Mouse (Mus musculus): Measurements from ENCODE around the gene Ercc6l2. TPM values are rescaled to one million over a fixed set of nuclear protein-coding genes. Genes with fewer than 3 reads are reported as not detected.

The Ercc6l2 gene
- polyA plus RNA-seq, 1 experiment from 2014 or later, result 16.9 TPM

DNA sequence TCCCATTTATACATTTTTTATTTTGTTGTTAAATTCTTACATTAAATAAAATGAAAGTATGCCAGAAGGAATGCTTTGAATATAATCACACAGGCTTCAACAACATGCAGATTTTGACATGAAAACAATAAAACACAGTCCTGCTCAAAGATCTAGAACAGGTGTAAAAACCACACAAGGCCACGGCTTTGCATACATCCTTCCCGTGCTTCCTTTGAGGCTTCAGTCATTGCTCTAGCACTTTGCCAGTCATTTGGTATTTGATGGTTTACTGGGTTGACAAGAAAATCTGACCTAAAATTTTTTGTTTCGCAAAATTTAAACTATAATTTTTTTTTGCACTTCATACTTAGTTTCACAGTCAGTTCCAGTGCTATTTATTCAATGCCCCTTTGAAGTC, 7.1 kb upstream of the Ercc6l2 start:
- H3K27me3 ChIP-seq, result no peaks in the 10 kb centered on the region
- no peaks in the 10 kb centered on the region for H3K9me3 ChIP-seq (replicated peaks)
- H3K36me3 ChIP-seq (ENCODE audit: poor library complexity, severe bottlenecking), result no peaks in the 10 kb centered on the region
- no peak overlapping the region for H3K27ac ChIP-seq
- no peak overlapping the region for H3K9ac ChIP-seq
- no peak for ATAC-seq
- no peak overlapping the region for H3K4me3 ChIP-seq
- H3K4me2 ChIP-seq, result no peak overlapping the region
- 91% methylated on average over 3 of the region's 3 CpGs for WGBS
- no peaks in the 10 kb centered on the region for H3K4me1 ChIP-seq

DNA sequence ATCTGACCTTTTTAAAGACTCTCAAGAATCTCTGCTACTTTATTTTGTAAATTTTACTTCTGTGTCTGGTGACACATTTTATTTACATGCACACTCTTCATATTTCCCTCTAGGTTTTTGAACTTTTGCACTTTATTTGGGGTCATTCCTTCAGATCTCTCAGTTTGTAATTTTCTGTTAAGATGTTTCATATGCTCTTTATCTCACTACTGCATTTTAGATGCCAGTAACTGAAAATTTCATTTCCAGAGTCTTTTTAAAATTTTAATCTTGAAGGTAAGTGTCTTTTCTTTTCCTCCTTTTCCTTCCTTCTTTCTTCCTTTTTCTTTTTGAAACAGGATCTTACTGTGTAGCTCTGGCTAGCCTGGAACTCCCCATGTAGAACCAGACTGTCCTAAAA, 3.6 kb upstream of the Ercc6l2 start:
- Histone ChIP-seq H3K4me1 (peaks cover 17% of the 10 kb centered on the region), H3K4me3 (no peak overlapping the region), H3K9me3 (replicated peaks) (no peaks in the 10 kb centered on the region), H3K27ac (no peak overlapping the region), H3K4me2 (no peak overlapping the region), H3K9ac (no peak overlapping the region), H3K27me3 (no peaks in the 10 kb centered on the region), H3K36me3 (ENCODE audit: poor library complexity, severe bottlenecking) (no peaks in the 10 kb centered on the region)
- ATAC-seq, result no peak

DNA sequence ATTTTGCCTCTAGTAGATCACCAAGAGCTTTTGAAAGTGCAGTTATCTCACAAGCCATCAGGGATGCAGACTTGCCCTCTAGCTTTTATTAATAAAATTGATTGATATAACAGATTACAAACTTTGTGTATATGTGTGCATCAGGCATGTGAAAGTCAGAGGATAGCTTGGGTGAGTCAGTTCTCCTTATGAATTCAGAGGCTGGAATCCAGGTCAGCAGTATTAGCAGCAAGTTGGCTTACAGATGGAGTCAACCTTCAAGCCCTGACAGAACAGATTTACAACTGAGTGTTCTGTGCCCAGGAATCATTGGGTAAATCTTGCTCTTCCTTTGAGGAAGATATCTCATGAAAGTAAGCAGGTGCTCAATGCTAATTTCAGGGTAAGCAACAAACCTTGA, 891 bp downstream of the Ercc6l2 start:
- Histone ChIP-seq H3K4me3 (peak overlapping the region; percentile 65), H3K4me2 (peak overlapping the region; percentile 73), H3K9me3 (replicated peaks) (no peaks in the 10 kb centered on the region), H3K36me3 (ENCODE audit: poor library complexity, severe bottlenecking) (no peaks in the 10 kb centered on the region), H3K27me3 (no peaks in the 10 kb centered on the region), H3K9ac (peak overlapping the region; percentile 89), H3K4me1 (peaks cover 17% of the 10 kb centered on the region), H3K27ac (no peak overlapping the region)
- no peak for ATAC-seq

DNA sequence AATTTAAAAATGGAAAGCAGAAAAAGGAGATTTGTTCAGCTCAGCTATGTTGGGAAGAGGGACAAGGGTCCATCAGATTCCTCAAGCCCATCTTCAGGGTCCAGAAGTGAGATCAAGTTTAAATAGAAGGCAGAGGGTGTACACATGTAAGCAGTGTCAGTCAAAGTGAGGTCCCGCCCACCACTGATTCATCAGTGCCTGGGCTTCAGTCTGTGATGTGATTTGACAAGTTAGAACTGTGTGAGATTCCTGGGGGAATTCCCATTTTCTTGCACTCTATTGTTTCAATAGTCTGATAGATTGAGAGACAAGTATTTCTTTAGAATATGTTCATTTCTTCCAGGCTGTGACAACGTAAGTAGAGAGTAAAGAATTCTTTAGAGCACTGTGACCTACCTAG, 30.7 kb downstream of the Ercc6l2 start:
- no peaks in the 10 kb centered on the region for H3K27me3 ChIP-seq
- H3K9me3 ChIP-seq (replicated peaks), result no peaks in the 10 kb centered on the region
- H3K4me2 ChIP-seq, result no peak overlapping the region
- H3K36me3 ChIP-seq (ENCODE audit: poor library complexity, severe bottlenecking), result peaks cover 24% of the 10 kb centered on the region
- H3K4me1 ChIP-seq, result no peaks in the 10 kb centered on the region
- H3K4me3 ChIP-seq, result no peak overlapping the region
- WGBS, result 88% methylated on average over 2 of the region's 2 CpGs
- H3K9ac ChIP-seq, result no peak overlapping the region
- H3K27ac ChIP-seq, result no peak overlapping the region
- no peak for ATAC-seq

DNA sequence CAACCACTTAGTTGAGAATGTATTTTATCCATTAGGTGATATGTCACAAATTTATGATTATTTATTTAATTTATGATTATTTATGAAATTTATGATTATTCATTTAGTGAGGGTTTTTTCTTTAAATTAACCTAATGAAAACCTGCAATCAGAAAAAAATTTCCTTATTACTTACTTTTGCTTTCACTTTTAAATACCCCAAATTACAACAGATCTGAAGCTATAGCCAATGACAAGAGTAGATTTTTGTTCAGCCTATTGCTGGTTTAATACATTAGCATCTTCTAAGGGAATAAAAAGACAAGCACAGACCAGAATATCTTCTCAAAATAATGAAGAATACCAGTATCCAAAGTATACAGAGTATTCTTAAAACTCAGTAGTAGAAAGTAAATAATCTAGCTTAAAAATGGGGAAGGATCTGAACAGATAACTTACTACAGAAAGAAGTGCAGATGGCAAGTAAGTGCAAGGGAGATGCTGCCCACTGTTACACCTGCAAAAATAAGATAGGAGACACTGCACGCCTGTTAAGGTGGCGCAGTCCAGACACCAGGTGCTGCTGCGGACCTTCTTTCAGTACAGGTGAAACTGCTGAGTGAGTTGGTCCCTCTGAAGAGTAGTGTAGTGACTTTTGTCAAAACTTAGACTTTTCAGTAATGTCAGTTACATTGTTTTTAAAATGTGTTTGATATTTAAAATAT, 35.4 kb downstream of the Ercc6l2 start:
- Histone ChIP-seq H3K27ac (no peak overlapping the region), H3K4me2 (no peak overlapping the region), H3K36me3 (ENCODE audit: poor library complexity, severe bottlenecking) (peaks cover 17% of the 10 kb centered on the region), H3K4me3 (no peak overlapping the region), H3K9me3 (replicated peaks) (no peaks in the 10 kb centered on the region), H3K9ac (no peak overlapping the region), H3K4me1 (no peaks in the 10 kb centered on the region), H3K27me3 (no peaks in the 10 kb centered on the region)
- no peak for ATAC-seq
- WGBS, result 94% methylated on average over 3 of the region's 3 CpGs

DNA sequence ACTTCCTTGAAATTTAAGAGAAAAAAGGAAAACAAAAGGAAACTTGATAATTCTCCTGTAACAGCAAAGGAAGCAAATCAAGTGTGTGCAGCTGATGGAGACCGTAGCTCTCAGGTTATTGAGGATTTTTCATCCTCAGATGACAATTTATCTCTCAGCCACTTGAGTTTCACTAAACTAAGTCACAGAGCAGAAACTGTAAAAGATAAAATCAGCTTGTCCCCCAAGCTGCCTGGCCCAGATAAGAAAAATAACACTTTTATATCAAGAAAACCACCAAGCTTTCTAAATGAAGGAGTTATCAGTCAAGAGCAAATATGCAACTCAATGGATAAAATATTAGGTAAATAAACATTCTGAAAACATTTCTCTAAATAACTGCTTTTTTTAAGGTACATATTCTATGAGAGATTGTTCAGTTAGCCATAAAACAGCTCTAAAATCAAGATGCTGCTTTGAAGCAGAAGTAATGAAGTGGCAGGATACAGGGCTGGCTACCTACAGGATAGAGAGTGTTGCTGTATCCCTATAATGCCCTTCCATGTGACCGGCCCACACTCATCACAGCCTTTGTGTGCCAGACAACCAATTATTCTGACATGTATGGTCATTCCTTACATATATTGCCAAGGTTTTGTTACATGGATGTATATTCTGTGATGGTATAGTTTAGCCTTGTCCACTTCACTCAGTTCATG, 57.7 kb downstream of the Ercc6l2 start:
- 91% methylated on average over 2 of the region's 2 CpGs for WGBS
- H3K4me3 ChIP-seq, result no peak overlapping the region
- H3K9me3 ChIP-seq (replicated peaks), result no peaks in the 10 kb centered on the region
- H3K27me3 ChIP-seq, result no peaks in the 10 kb centered on the region
- no peak overlapping the region for H3K27ac ChIP-seq
- H3K9ac ChIP-seq, result no peak overlapping the region
- no peak overlapping the region for H3K4me2 ChIP-seq
- H3K36me3 ChIP-seq (ENCODE audit: poor library complexity, severe bottlenecking), result peaks cover 13% of the 10 kb centered on the region
- ATAC-seq, result no peak
- H3K4me1 ChIP-seq, result no peaks in the 10 kb centered on the region

DNA sequence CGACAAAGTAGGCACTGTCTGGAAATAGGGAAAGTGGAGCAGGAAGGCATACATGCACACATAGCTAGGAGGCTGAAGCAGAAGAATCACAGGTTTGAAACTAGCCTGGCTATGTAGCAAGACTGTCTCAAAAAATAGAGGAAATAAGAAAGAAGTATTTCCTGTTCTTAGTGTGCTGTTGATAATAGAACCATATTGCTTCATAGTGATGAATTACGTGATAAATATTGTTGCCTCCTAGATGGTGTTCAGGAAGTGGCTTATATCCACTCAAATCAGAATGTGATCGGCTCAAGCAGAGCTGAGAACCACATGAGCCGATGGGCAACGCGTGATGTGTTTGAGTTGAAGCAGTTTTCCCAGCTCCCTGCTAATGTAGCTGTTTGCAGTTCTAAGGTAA, 62.1 kb downstream of the Ercc6l2 start:
- no peak for ATAC-seq
- no peak overlapping the region for H3K4me2 ChIP-seq
- no peak overlapping the region for H3K4me3 ChIP-seq
- no peak overlapping the region for H3K9ac ChIP-seq
- no peaks in the 10 kb centered on the region for H3K9me3 ChIP-seq (replicated peaks)
- no peak overlapping the region for H3K27ac ChIP-seq
- WGBS, result 91% methylated on average over 6 of the region's 6 CpGs
- no peaks in the 10 kb centered on the region for H3K27me3 ChIP-seq
- peaks cover 2% of the 10 kb centered on the region for H3K36me3 ChIP-seq (ENCODE audit: poor library complexity, severe bottlenecking)
- peaks cover 13% of the 10 kb centered on the region for H3K4me1 ChIP-seq

DNA sequence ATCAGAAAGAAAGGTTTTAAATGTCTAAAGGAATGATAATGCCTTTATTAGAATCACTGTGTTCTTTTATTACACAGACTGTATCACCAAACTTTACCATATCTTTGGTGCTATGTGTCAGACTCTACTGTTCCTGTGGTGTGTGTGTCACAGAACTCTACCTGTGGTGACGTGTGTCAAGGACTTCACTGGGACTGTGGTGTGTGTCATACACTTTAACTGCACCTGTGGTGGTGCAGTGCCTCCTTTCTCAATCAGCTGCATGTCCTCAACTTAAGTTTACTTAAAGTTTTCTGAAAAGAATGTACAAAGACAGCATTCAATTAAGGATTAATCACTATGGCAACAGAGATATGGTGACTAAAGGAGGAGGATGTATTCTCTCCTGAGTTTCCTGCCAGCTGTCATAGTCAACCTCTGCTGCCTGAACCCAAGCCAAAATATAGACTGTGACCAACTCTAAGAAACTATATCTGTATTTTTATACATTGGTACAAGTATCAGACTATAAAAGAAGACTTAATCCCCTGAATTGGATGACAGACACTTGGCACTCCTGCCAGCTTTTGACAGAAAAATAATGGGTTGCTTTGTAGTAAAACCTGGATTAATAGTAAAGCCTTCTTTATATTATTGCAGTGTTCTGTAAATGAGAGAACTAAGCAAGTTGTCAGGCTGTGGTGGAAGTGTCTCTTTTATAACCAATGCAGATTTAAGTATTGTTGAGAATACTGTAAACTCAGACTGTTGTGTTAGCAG, 64.2 kb downstream of the Ercc6l2 start:
- H3K4me3 ChIP-seq, result no peak overlapping the region

DNA sequence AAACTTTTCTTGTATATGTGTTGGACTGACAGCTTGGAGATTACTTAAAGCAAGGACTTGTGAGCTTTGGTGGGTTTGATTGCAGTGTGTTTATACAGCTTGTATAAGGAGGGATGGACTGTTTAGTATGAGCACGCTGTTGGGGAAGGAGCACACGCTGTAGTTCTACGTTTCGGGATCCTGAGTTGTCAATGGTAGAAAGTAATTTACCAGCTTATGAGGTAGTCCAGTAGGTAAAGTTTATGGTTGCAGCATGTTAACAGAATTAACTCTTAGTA, 64.8 kb downstream of the Ercc6l2 start:
- H3K36me3 ChIP-seq (ENCODE audit: poor library complexity, severe bottlenecking), result no peaks in the 10 kb centered on the region
- H3K4me2 ChIP-seq, result no peak overlapping the region
- H3K4me1 ChIP-seq, result peaks cover 13% of the 10 kb centered on the region
- H3K4me3 ChIP-seq, result no peak overlapping the region
- no peaks in the 10 kb centered on the region for H3K27me3 ChIP-seq
- no peaks in the 10 kb centered on the region for H3K9me3 ChIP-seq (replicated peaks)
- ATAC-seq, result peak; percentile 59; the same call in 1 of the 2 replicates
- no peak overlapping the region for H3K27ac ChIP-seq
- H3K9ac ChIP-seq, result no peak overlapping the region
- 32% methylated on average over 4 of the region's 4 CpGs for WGBS

More for the DNA sequence above, 64.2 kb downstream of the Ercc6l2 start:
- Histone ChIP-seq H3K9ac (no peak overlapping the region), H3K27me3 (no peaks in the 10 kb centered on the region), H3K27ac (no peak overlapping the region), H3K4me1 (peaks cover 13% of the 10 kb centered on the region), H3K36me3 (ENCODE audit: poor library complexity, severe bottlenecking) (no peaks in the 10 kb centered on the region), H3K9me3 (replicated peaks) (no peaks in the 10 kb centered on the region), H3K4me2 (no peak overlapping the region)
- WGBS, result 16% methylated on average over 1 of the region's 1 CpGs
- ATAC-seq, result peak; percentile 58; the same call in 1 of the 2 replicates

DNA sequence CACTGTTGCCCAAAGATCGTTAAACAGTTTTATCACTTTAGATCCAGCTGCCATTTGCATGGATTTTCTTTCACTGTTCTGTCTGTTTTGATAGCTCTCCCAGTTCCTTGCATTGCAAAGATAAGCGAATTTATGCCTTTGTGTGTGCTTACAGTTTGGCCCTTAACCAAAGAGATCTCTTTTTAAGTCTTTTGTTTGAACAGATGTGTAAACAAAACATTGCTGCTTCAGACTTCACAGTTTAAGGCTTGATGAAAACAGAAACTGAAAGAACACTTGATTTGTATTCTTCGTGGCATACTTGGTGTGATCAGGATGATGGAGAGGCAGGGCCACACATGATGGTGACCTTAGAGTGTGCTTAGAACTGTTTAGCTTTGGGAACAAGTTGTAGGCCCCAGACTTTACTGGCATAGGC, 70.5 kb downstream of the Ercc6l2 start:
- Histone ChIP-seq H3K36me3 (ENCODE audit: poor library complexity, severe bottlenecking) (peaks cover 7% of the 10 kb centered on the region), H3K9ac (no peak overlapping the region), H3K27ac (no peak overlapping the region), H3K4me2 (no peak overlapping the region), H3K27me3 (no peaks in the 10 kb centered on the region), H3K9me3 (replicated peaks) (no peaks in the 10 kb centered on the region), H3K4me1 (no peaks in the 10 kb centered on the region; the same call in 1 of the 2 replicates), H3K4me3 (no peak overlapping the region)
- WGBS, result 63% methylated on average over 3 of the region's 3 CpGs
- no peak for ATAC-seq

DNA sequence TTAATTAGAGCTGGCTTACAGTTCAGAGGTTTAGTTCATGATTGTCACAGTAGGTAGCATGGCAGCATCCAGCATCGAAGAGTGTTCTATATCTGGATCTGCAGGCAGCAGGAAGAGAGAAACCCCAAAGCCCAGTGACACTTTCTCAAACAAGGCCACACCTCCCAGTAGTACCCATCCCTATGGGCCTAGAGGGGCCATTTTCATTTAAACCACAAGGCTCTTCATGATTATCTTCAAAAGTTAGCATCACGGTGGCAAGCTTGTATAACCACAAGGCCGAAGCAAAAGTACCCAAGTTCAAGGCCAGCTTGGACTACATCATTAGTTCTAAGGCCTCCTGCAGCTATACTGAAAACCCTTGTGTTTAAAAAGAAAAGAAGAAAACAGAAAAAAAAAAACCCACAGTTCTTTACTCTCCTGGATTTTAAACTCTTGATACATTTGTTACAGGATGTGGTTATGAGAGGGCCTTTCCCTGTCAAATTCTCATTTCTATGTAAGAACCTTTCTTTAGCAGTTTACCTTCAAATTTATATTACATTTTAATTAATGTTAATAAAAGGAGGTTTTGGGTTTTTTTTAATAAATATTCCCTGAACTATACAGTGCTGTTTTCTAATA, 71.5 kb downstream of the Ercc6l2 start:
- Histone ChIP-seq H3K9me3 (replicated peaks) (no peaks in the 10 kb centered on the region), H3K4me1 (no peaks in the 10 kb centered on the region; the same call in 1 of the 2 replicates), H3K4me2 (no peak overlapping the region), H3K9ac (no peak overlapping the region), H3K27me3 (no peaks in the 10 kb centered on the region), H3K27ac (no peak overlapping the region), H3K36me3 (ENCODE audit: poor library complexity, severe bottlenecking) (peaks cover 7% of the 10 kb centered on the region), H3K4me3 (no peak overlapping the region)
- WGBS, result 88% methylated on average over 3 of the region's 3 CpGs
- no peak for ATAC-seq

All from forebrain, embryonic 13.5 days (tissue).